Mouse (Mus musculus) G1E-ER4 (cell line): ENCODE results near the gene N4bp2. TPM values are rescaled to one million over a fixed set of nuclear protein-coding genes. Genes with fewer than 3 reads are reported as not detected.

Experiments used
- GATA1 ChIP-seq: IDR thresholded peaks from one replicate; pipeline ENCODE4 v1.8.0; 2012; ENCODE audit warnings: low read length, inconsistent platforms
- polyA plus RNA-seq: library from polyadenylated mRNA; stranded (reverse); fragments of >175 nt; gene quantifications from 2 replicates; pipeline ENCODE4 v1.2.3, GENCODE M21; 2012

The N4bp2 gene
- polyA plus RNA-seq, 1 experiment: 30.7 TPM

- TF ChIP-seq GATA1: no peak
Observed at GRCm38 (mm10) chr5:65866591-65866990, 103.3 kb downstream of the N4bp2 start.

- TF ChIP-seq GATA1: no peak
Observed at GRCm38 (mm10) chr5:65867380-65868116, 104.2 kb downstream of the N4bp2 start.

GRCm38 (mm10) chr5:65868419-65868818 lies 105.1 kb downstream of the N4bp2 start:
- TF ChIP-seq GATA1: no peak

- TF ChIP-seq GATA1: no peak
Observed at GRCm38 (mm10) chr5:65869660-65870059, 106.3 kb downstream of the N4bp2 start.

- no peak for TF ChIP-seq GATA1
Observed at GRCm38 (mm10) chr5:65871276-65871875, 108.1 kb downstream of the N4bp2 start.

GRCm38 (mm10) chr5:65873212-65873611 lies 109.9 kb downstream of the N4bp2 start:
- TF ChIP-seq GATA1: no peak

GRCm38 (mm10) chr5:65875269-65875668 lies 111.9 kb downstream of the N4bp2 start:
- no peak for TF ChIP-seq GATA1

GRCm38 (mm10) chr5:65878367-65878766 lies 115.0 kb downstream of the N4bp2 start:
- no peak for TF ChIP-seq GATA1

Other genes starting within 250 kb of the N4bp2 start
- 13.1 and 16.4 TPM in 2 replicates for gene Smim14, start 226.3 kb upstream of the N4bp2 start, polyA plus RNA-seq
- 145 and 188 TPM in 2 replicates for gene Ube2k, start 226.3 kb upstream of the N4bp2 start, polyA plus RNA-seq
- 25.3 and 28.0 TPM in 2 replicates for gene Pds5a, start 65.2 kb upstream of the N4bp2 start, polyA plus RNA-seq
- gene Rhoh, start 97.7 kb downstream of the N4bp2 start, polyA plus RNA-seq: not detected in 2 replicates
- gene Chrna9, start 171.4 kb downstream of the N4bp2 start, polyA plus RNA-seq: not detected in 2 replicates
- not detected in 2 replicates for gene 9130230L23Rik, start 240.8 kb downstream of the N4bp2 start, polyA plus RNA-seq